Mouse (Mus musculus) myocyte (in vitro differentiated cells): ENCODE data around the gene Ndufaf7. TPM values are rescaled to one million over a fixed set of nuclear protein-coding genes. Genes with fewer than 3 reads are reported as not detected.

Experiments
- H3K27me3 ChIP-seq: one replicate; pipeline ENCODE4 v1.6.1; 2011; ENCODE audit not compliant: control insufficient read depth, insufficient read depth, insufficient read length
- H3K36me3 ChIP-seq: one replicate; pipeline ENCODE4 v1.6.1; 2011; ENCODE audit not compliant: control insufficient read depth, insufficient read depth
- H3K4me2 ChIP-seq: one replicate; pipeline ENCODE4 v1.6.1; 2011; ENCODE audit warnings: low read depth, control low read depth
- H3K4me3 ChIP-seq: one replicate; pipeline ENCODE4 v1.5.1; 2011; ENCODE audit warnings: mild to moderate bottlenecking, control low read depth, moderate library complexity
- H3K79me2 ChIP-seq: one replicate; pipeline ENCODE4 v1.6.1; 2011; ENCODE audit not compliant: control insufficient read depth, insufficient read depth
- H3ac ChIP-seq: one replicate; pipeline ENCODE4 v1.6.1; 2011; ENCODE audit not compliant: control insufficient read depth, insufficient read length
- CEBPB ChIP-seq: IDR thresholded peaks from 2 replicates; pipeline ENCODE4 v1.6.1; 2011; ENCODE audit warnings: mild to moderate bottlenecking, moderate library complexity; ENCODE audit not compliant: poor library complexity, insufficient read depth, severe bottlenecking
- E2F4 ChIP-seq: IDR thresholded peaks from one replicate; pipeline ENCODE4 v1.6.1; 2011; ENCODE audit warnings: mild to moderate bottlenecking, control low read depth, moderate library complexity; ENCODE audit not compliant: insufficient read depth
- MAX ChIP-seq: IDR thresholded peaks from one replicate; pipeline ENCODE4 v1.6.1; 2011; ENCODE audit warnings: low read depth, mild to moderate bottlenecking, control low read depth
- MYOD1 ChIP-seq, 3 experiments: IDR thresholded peaks; one replicate each; pipeline ENCODE4 v1.6.1; 2011; ENCODE audit warnings: control low read depth in 2 of 3, low read depth in 2 of 3, mild to moderate bottlenecking in 2 of 3, moderate library complexity in 1 of 3; ENCODE audit not compliant: insufficient read length in 2 of 3, control insufficient read depth in 1 of 3
- MYOG ChIP-seq, 3 experiments: IDR thresholded peaks; one replicate each; pipeline ENCODE4 v1.6.1; 2011; ENCODE audit warnings: control low read depth in 2 of 3, low read depth in 2 of 3, mild to moderate bottlenecking in 2 of 3; ENCODE audit not compliant: insufficient read length in 2 of 3, control insufficient read depth in 1 of 3, insufficient read depth in 1 of 3
- POLR2A ChIP-seq: IDR thresholded peaks from one replicate; pipeline ENCODE4 v1.6.1; 2011; ENCODE audit warnings: low read depth, mild to moderate bottlenecking, control low read depth, moderate library complexity; ENCODE audit not compliant: insufficient read length
- POLR2AphosphoS2 ChIP-seq: IDR thresholded peaks from one replicate; pipeline ENCODE4 v1.6.1; 2011; ENCODE audit warnings: low read depth, control low read depth; ENCODE audit not compliant: insufficient read length
- REST ChIP-seq: IDR thresholded peaks from one replicate; pipeline ENCODE4 v1.6.1; 2011; ENCODE audit warnings: mild to moderate bottlenecking, control low read depth, moderate library complexity; ENCODE audit not compliant: insufficient read depth, insufficient read length
- SRF ChIP-seq: IDR thresholded peaks from one replicate; pipeline ENCODE4 v1.6.1; 2011; ENCODE audit warnings: low read depth; ENCODE audit not compliant: control insufficient read depth, insufficient read length
- TCF12 ChIP-seq: IDR thresholded peaks from one replicate; pipeline ENCODE4 v1.6.1; 2011; ENCODE audit warnings: mild to moderate bottlenecking, control low read depth; ENCODE audit not compliant: poor library complexity, insufficient read depth, severe bottlenecking
- TCF3 ChIP-seq: IDR thresholded peaks from one replicate; pipeline ENCODE4 v1.6.1; 2011; ENCODE audit warnings: low read depth, control low read depth; ENCODE audit not compliant: insufficient read length
- USF1 ChIP-seq: IDR thresholded peaks from one replicate; pipeline ENCODE4 v1.6.1; 2011; ENCODE audit warnings: low read depth, mild to moderate bottlenecking, control low read depth, moderate library complexity
- polyA plus RNA-seq: library from polyadenylated mRNA; unstranded; fragments of >200 nt; fragmentation: generic; extraction: Trizol; gene quantifications from one replicate; pipeline ENCODE4 v1.2.1, GENCODE M21; 2012; ENCODE audit warnings: missing spikeins

Gene Ndufaf7
- polyA plus RNA-seq: 17.9 TPM

GRCm38 (mm10) chr17:78936466-78937228 is at the start of gene Ndufaf7, which contains the start of gene Cebpz:
Ndufaf7 (plus strand) TSS chr17:78937136.
Cebpz (minus strand) TSS chr17:78937066.
- TF ChIP-seq TCF12: no peak
- TF ChIP-seq POLR2A: peak; percentile 92
- TF ChIP-seq USF1: peak; percentile 30
- no peak for TF ChIP-seq REST
- no peak for TF ChIP-seq E2F4
- no peak for TF ChIP-seq TCF3
- TF ChIP-seq CEBPB: no peak
- TF ChIP-seq SRF: no peak
- TF ChIP-seq MYOG (IDR thresholded peaks at IDR 0.05; ENCODE audit: control insufficient read depth in 1 of 3, insufficient read depth in 1 of 3, insufficient read length in 2 of 3, low read depth in 2 of 3): peak in 1 of 3 experiments; percentile 59
- TF ChIP-seq MYOD1 (IDR thresholded peaks at IDR 0.05; ENCODE audit: control insufficient read depth in 1 of 3, insufficient read length in 2 of 3, low read depth in 2 of 3): peak in 1 of 3 experiments; percentile 21
- peak; percentile 89 for TF ChIP-seq POLR2AphosphoS2
- peaks cover 12% of the 10 kb centered on the region for H3K36me3 ChIP-seq
- peak within 1 kb of the TSS; percentile 8 for H3ac ChIP-seq
- peaks cover 30% of the 10 kb centered on the region for H3K79me2 ChIP-seq
- no peaks in the 10 kb centered on the region for H3K27me3 ChIP-seq
- peak within 1 kb of the TSS; percentile 92 for H3K4me2 ChIP-seq
- peak within 1 kb of the TSS; percentile 98 for H3K4me3 ChIP-seq

- Histone ChIP-seq H3ac (no peak overlapping the region), H3K4me2 (no peak overlapping the region), H3K79me2 (no peaks in the 10 kb centered on the region), H3K4me3 (no peak overlapping the region), H3K36me3 (no peaks in the 10 kb centered on the region), H3K27me3 (no peaks in the 10 kb centered on the region)
- TF ChIP-seq MYOG (IDR thresholded peaks at IDR 0.05; ENCODE audit: control insufficient read depth in 1 of 3, insufficient read depth in 1 of 3, insufficient read length in 2 of 3, low read depth in 2 of 3): no peak
- TF ChIP-seq MYOD1 (IDR thresholded peaks at IDR 0.05; ENCODE audit: control insufficient read depth in 1 of 3, insufficient read length in 2 of 3, low read depth in 2 of 3): no peak
- TF ChIP-seq POLR2A: no peak
- no peak for TF ChIP-seq USF1
- TF ChIP-seq POLR2AphosphoS2: no peak
- no peak for TF ChIP-seq MAX
- no peak for TF ChIP-seq TCF12
- TF ChIP-seq TCF3: no peak
- TF ChIP-seq E2F4: no peak
Measured at GRCm38 (mm10) chr17:78888554-78888953, 48.4 kb upstream of the Ndufaf7 start.

GRCm38 (mm10) chr17:78889184-78889583 is 47.8 kb upstream of the Ndufaf7 start:
- H3K27me3 ChIP-seq: no peaks in the 10 kb centered on the region
- H3K79me2 ChIP-seq: no peaks in the 10 kb centered on the region
- no peak overlapping the region for H3ac ChIP-seq
- H3K36me3 ChIP-seq: no peaks in the 10 kb centered on the region
- TF ChIP-seq E2F4: no peak
- TF ChIP-seq CEBPB: no peak
- no peak for TF ChIP-seq SRF
- no peak for TF ChIP-seq POLR2A
- no peak for TF ChIP-seq MAX
- no peak for TF ChIP-seq USF1
- no peak for TF ChIP-seq TCF12
- no peak for TF ChIP-seq TCF3
- TF ChIP-seq MYOD1 (IDR thresholded peaks at IDR 0.05; ENCODE audit: control insufficient read depth in 1 of 3, insufficient read length in 2 of 3, low read depth in 2 of 3): no peak
- no peak for TF ChIP-seq REST
- no peak for TF ChIP-seq MYOG (IDR thresholded peaks at IDR 0.05; ENCODE audit: control insufficient read depth in 1 of 3, insufficient read depth in 1 of 3, insufficient read length in 2 of 3, low read depth in 2 of 3)
- TF ChIP-seq POLR2AphosphoS2: no peak
- H3K4me2 ChIP-seq: no peak overlapping the region
- H3K4me3 ChIP-seq: no peak overlapping the region

GRCm38 (mm10) chr17:78891020-78891419 is 45.9 kb upstream of the Ndufaf7 start:
- H3K79me2 ChIP-seq: no peaks in the 10 kb centered on the region
- TF ChIP-seq SRF (no peak), MYOD1 (IDR thresholded peaks at IDR 0.05; ENCODE audit: control insufficient read depth in 1 of 3, insufficient read length in 2 of 3, low read depth in 2 of 3) (no peak), USF1 (no peak), POLR2A (no peak), E2F4 (no peak), POLR2AphosphoS2 (no peak), CEBPB (no peak), REST (no peak), MYOG (IDR thresholded peaks at IDR 0.05; ENCODE audit: control insufficient read depth in 1 of 3, insufficient read depth in 1 of 3, insufficient read length in 2 of 3, low read depth in 2 of 3) (no peak), TCF3 (no peak), TCF12 (no peak)
- H3K4me2 ChIP-seq: no peak overlapping the region
- H3K27me3 ChIP-seq: no peaks in the 10 kb centered on the region
- no peaks in the 10 kb centered on the region for H3K36me3 ChIP-seq
- no peak overlapping the region for H3ac ChIP-seq
- no peak overlapping the region for H3K4me3 ChIP-seq
